ENCODE assay signal across 8 mouse cellular contexts in the genomic region with DNA sequence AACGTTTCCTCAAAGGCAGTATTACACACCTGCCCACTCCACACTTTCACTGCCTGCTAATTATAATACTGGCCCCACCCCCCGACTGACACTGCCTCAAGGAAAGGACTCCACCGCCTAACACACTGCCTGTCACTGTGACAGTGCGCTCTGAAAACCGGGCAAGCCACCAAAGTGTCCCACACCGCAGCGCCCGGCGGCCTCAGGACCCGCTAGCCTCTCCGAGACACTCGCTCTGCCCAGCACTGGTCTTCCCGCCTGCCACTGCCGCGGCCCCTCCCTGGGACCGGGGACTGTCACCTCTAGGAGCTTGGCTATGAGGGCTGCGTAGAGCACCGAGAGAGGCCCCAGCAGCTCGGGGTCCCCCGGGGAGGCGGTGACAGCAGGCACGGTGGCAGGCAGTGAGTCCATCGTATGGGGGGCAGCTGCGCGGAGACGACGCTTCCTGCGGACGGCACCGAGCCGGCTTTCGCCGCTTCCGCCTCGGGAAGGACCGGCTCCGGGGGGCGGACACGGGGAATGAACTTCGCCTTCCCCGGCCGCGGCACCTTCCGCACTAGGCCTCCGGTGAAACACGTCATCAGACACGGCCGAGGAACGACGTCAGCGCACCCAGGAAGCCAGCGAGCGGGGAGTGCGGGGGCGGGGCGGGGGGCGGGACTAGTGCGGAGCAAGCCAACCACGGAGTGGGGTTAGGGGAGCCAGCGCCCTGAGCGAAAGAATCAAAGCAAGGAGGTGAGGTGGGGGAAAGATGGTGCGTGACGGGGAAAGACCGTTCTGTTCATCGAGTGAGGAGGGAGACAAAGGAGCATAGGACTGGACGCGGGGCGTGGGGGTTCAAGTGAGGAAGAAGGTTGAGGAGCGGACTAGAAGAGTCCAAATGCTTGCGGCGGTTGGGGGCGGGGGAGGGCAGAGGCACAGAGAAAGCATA. TPM values are rescaled to one million over a fixed set of nuclear protein-coding genes. Genes with fewer than 3 reads are reported as not detected.
DNase-seq lines count a peak whose midpoint lies in the region; ATAC-seq and TF ChIP-seq lines count a peak whose summit lies in the region.

No protein-coding gene starts in this region.

- peak overlapping the region; percentile 98 for H3K4me3 ChIP-seq in hindbrain, embryonic 10.5 days
- H3K4me3 ChIP-seq in lung, postnatal 0 days (ENCODE audit: low read depth, low read length): peak overlapping the region; percentile 95

- no peaks in the 10 kb centered on the region for H3K27me3 ChIP-seq in hindbrain, embryonic 10.5 days (ENCODE audit: insufficient read depth, poor library complexity, severe bottlenecking)
- no peaks in the 10 kb centered on the region for H3K27me3 ChIP-seq in lung, postnatal 0 days (replicated peaks; ENCODE audit: insufficient read depth, low read length)

- peak; percentile 96 for DNase-seq in NIH3T3 (ENCODE audit: low read depth)
- DNase-seq in cerebellum, adult 9-11 months: peak; percentile 84
- peak; percentile 63 to 90 for DNase-seq in frontal cortex, adult 2 months (ENCODE audit: extremely low spot score in 1 of 2, low spot score in 1 of 2)
- DNase-seq in hindbrain, embryonic 10.5 days (ENCODE audit: low spot score): peak; percentile 89
- peak; percentile 87 for DNase-seq in layer of hippocampus, postnatal 10 days (ENCODE audit: low spot score in 2 of 2)
- peak; percentile 93 for DNase-seq in lung, postnatal 0 days (ENCODE audit: low spot score)
- peak; percentile 56 for DNase-seq in ovary, postnatal 10 days (ENCODE audit: low spot score)
- DNase-seq in thymus, postnatal 0 days (ENCODE audit: low spot score): peak; percentile 94

- peaks cover 21% of the 10 kb centered on the region for H3K4me1 ChIP-seq in hindbrain, embryonic 10.5 days (replicated peaks)
- H3K4me1 ChIP-seq in lung, postnatal 0 days (ENCODE audit: insufficient read depth, low read depth, low read length): peaks cover 6% of the 10 kb centered on the region

- H3K27ac ChIP-seq in hindbrain, embryonic 10.5 days: peak overlapping the region; percentile 90
- H3K27ac ChIP-seq in lung, postnatal 0 days (ENCODE audit: low read length): peak overlapping the region; percentile 95

- WGBS in hindbrain, embryonic 10.5 days: under 1% methylated on average over 72 of the region's 72 CpGs
- 1% methylated on average over 66 of the region's 72 CpGs for WGBS in lung, postnatal 0 days

- peak; percentile 97 for ATAC-seq in lung, postnatal 0 days

- no peak for TF ChIP-seq CTCF in lung, postnatal 0 days (IDR thresholded peaks at IDR 0.05)

- no peaks in the 10 kb centered on the region for H3K9me3 ChIP-seq in hindbrain, embryonic 10.5 days
- H3K9me3 ChIP-seq in lung, postnatal 0 days (ENCODE audit: low read length): no peaks in the 10 kb centered on the region

- peak overlapping the region; percentile 93 for H3K9ac ChIP-seq in lung, postnatal 0 days (replicated peaks; ENCODE audit: low read depth)

- H3K4me2 ChIP-seq in lung, postnatal 0 days (replicated peaks; ENCODE audit: low read depth, low read length): peak overlapping the region; percentile 68

- TF ChIP-seq EP300 in lung, postnatal 0 days (IDR thresholded peaks at IDR 0.05): no peak

- peaks cover 54% of the 10 kb centered on the region for H3K36me3 ChIP-seq in hindbrain, embryonic 10.5 days
- H3K36me3 ChIP-seq in lung, postnatal 0 days (ENCODE audit: insufficient read depth, low read length): peaks cover 6% of the 10 kb centered on the region; the same call in 1 of the 2 replicates

RNA-seq across cellular contexts. Expression of gene Mia3, which starts 24.2 kb away (rescaled TPM):
- polyA plus RNA-seq in frontal cortex, adult 2 months (2012; rRNA removed): 121 and 124 TPM in 2 replicates
- polyA plus RNA-seq in hindbrain, embryonic 10.5 days (2016; fragmentation: Nextera tagmentation; extraction: Ambion mirVana): 74.6 and 84.5 TPM in 2 replicates
- total RNA-seq in layer of hippocampus, postnatal 10 days (2021): 100 to 1,000 TPM; 254 to 258 TPM
- 49.8 and 58.3 TPM in 2 replicates for polyA plus RNA-seq in lung, postnatal 0 days (2015; fragmentation: Nextera tagmentation; extraction: Ambion mirVana)
- polyA plus RNA-seq in thymus, postnatal 0 days (2015; fragmentation: Nextera tagmentation; extraction: Ambion mirVana): 69.8 and 81.6 TPM in 2 replicates

RNA-seq across cellular contexts. Expression of gene Taf1a, which starts 43.6 kb away (rescaled TPM):
- 34.0 and 34.7 TPM in 2 replicates for polyA plus RNA-seq in frontal cortex, adult 2 months (2012; rRNA removed)
- polyA plus RNA-seq in hindbrain, embryonic 10.5 days (2016; fragmentation: Nextera tagmentation; extraction: Ambion mirVana): 16.3 and 19.0 TPM in 2 replicates
- total RNA-seq in layer of hippocampus, postnatal 10 days (2021): 10 to 100 TPM; 19.7 to 21.2 TPM
- polyA plus RNA-seq in lung, postnatal 0 days (2015; fragmentation: Nextera tagmentation; extraction: Ambion mirVana): 9.5 and 11.1 TPM in 2 replicates
- 18.3 and 22.0 TPM in 2 replicates for polyA plus RNA-seq in thymus, postnatal 0 days (2015; fragmentation: Nextera tagmentation; extraction: Ambion mirVana)

RNA-seq across cellular contexts. Expression of gene Brox, which starts 48.1 kb away (rescaled TPM):
- 48.7 and 51.2 TPM in 2 replicates for polyA plus RNA-seq in frontal cortex, adult 2 months (2012; rRNA removed)
- 42.7 and 47.1 TPM in 2 replicates for polyA plus RNA-seq in hindbrain, embryonic 10.5 days (2016; fragmentation: Nextera tagmentation; extraction: Ambion mirVana)
- 10 to 100 TPM; 62.1 to 70.8 TPM for total RNA-seq in layer of hippocampus, postnatal 10 days (2021)
- polyA plus RNA-seq in lung, postnatal 0 days (2015; fragmentation: Nextera tagmentation; extraction: Ambion mirVana): 37.7 and 38.5 TPM in 2 replicates
- polyA plus RNA-seq in thymus, postnatal 0 days (2015; fragmentation: Nextera tagmentation; extraction: Ambion mirVana): 55.3 and 63.5 TPM in 2 replicates

RNA-seq across cellular contexts. Expression of gene Aida, which starts 48.8 kb away (rescaled TPM):
- polyA plus RNA-seq in frontal cortex, adult 2 months (2012; rRNA removed): 57.0 and 58.7 TPM in 2 replicates
- 45.5 and 47.7 TPM in 2 replicates for polyA plus RNA-seq in hindbrain, embryonic 10.5 days (2016; fragmentation: Nextera tagmentation; extraction: Ambion mirVana)
- 10 to 100 TPM; 58.6 to 61.3 TPM for total RNA-seq in layer of hippocampus, postnatal 10 days (2021)
- polyA plus RNA-seq in lung, postnatal 0 days (2015; fragmentation: Nextera tagmentation; extraction: Ambion mirVana): 23.7 and 31.4 TPM in 2 replicates
- 28.2 and 29.7 TPM in 2 replicates for polyA plus RNA-seq in thymus, postnatal 0 days (2015; fragmentation: Nextera tagmentation; extraction: Ambion mirVana)

Comparison
In these comparisons a context has a peak if more than half of its experiments do, and no peak if none do; other contexts are left out.
1. Peak in every context shown above with its lines: DNase-seq, ATAC-seq, H3K4me3 ChIP-seq and H3K27ac ChIP-seq.